Mouse (Mus musculus) neural tube, embryonic 13.5 days (tissue): ENCODE data around the gene Rictor. TPM values are rescaled to one million over a fixed set of nuclear protein-coding genes. Genes with fewer than 3 reads are reported as not detected.
A peak's percentile ranks its signal among the peaks of the same experiment; 100 is the strongest.

Source experiments
- ATAC-seq: fragments of 200-750 bp; cut with Nextera tagmentation; 2 replicates; pipeline ENCODE4 v1.8.0; 2017; ENCODE audit warnings: low read depth, mild to moderate bottlenecking, moderate TSS enrichment, moderate library complexity
- H3K27ac ChIP-seq: fragments of 300-500 bp; sonication (generic); replicated peaks from 2 replicates; pipeline ENCODE4 v1.5.1; 2015; ENCODE audit warnings: moderate library complexity, mild to moderate bottlenecking, inconsistent platforms
- H3K27me3 ChIP-seq: fragments of 300-500 bp; sonication (generic); 2 replicates; pipeline ENCODE4 v1.6.1; 2015; ENCODE audit warnings: mild to moderate bottlenecking, inconsistent platforms
- H3K36me3 ChIP-seq: fragments of 300-500 bp; sonication (generic); 2 replicates; pipeline ENCODE4 v1.6.1; 2015; ENCODE audit warnings: mild to moderate bottlenecking, inconsistent platforms
- H3K4me1 ChIP-seq: fragments of 300-500 bp; sonication (generic); replicated peaks from 2 replicates; pipeline ENCODE4 v1.6.1; 2015; ENCODE audit warnings: inconsistent platforms
- H3K4me2 ChIP-seq: fragments of 300-500 bp; sonication (generic); 2 replicates; pipeline ENCODE4 v1.6.1; 2015; ENCODE audit warnings: inconsistent platforms, mild to moderate bottlenecking, moderate library complexity
- H3K4me3 ChIP-seq: fragments of 300-500 bp; sonication (generic); 2 replicates; pipeline ENCODE4 v1.5.1; 2015; ENCODE audit warnings: mild to moderate bottlenecking, inconsistent platforms
- H3K9ac ChIP-seq: fragments of 300-500 bp; sonication (generic); 2 replicates; pipeline ENCODE4 v1.6.1; 2015; ENCODE audit warnings: moderate library complexity, mild to moderate bottlenecking, inconsistent platforms
- H3K9me3 ChIP-seq: fragments of 300-500 bp; sonication (generic); 2 replicates; pipeline ENCODE4 v1.6.1; 2016; ENCODE audit warnings: inconsistent platforms
- WGBS: fragments of 180-500 bp; shearing (Covaris S2); methylation state at CpG from one replicate; pipeline ENCODE4 v1.1.7; 2015; 5-methylcytosine and 5-hydroxymethylcytosine counted together
- polyA plus RNA-seq: library from polyadenylated mRNA; unstranded; fragments of >200 nt; fragmentation: Nextera tagmentation; extraction: Ambion mirVana; gene quantifications from 2 replicates; pipeline ENCODE4 v1.2.1, GENCODE M21; 2015

Gene Rictor
- polyA plus RNA-seq, 1 experiment from 2014 or later: 49.4 TPM

- Histone ChIP-seq H3K9ac (0 out of 2 replicates have a peak overlapping the region, but pooled peaks have one; percentile 22), H3K4me1 (peaks cover 54% of the 10 kb centered on the region), H3K36me3 (no peaks in the 10 kb centered on the region), H3K27me3 (0 out of 2 replicates have a peak, but pooled peaks cover 4% of the 10 kb centered on the region), H3K4me2 (peak overlapping the region; percentile 80), H3K27ac (no peak overlapping the region), H3K9me3 (no peaks in the 10 kb centered on the region), H3K4me3 (peak overlapping the region; percentile 92; the same call in 1 of the 2 replicates)
- 78% methylated on average over 7 of the region's 7 CpGs for WGBS
- no peak for ATAC-seq
Measured at GRCm38 (mm10) chr15:6710341-6710740, 2.2 kb downstream of the Rictor start.

- Histone ChIP-seq H3K4me1 (peaks cover 54% of the 10 kb centered on the region), H3K27me3 (0 out of 2 replicates have a peak, but pooled peaks cover 3% of the 10 kb centered on the region), H3K36me3 (no peaks in the 10 kb centered on the region), H3K27ac (no peak overlapping the region), H3K9ac (no peak overlapping the region), H3K4me3 (no peak overlapping the region), H3K9me3 (no peaks in the 10 kb centered on the region), H3K4me2 (no peak overlapping the region)
- ATAC-seq: no peak
- WGBS: 86% methylated on average over 7 of the region's 7 CpGs
Measured at GRCm38 (mm10) chr15:6711226-6711625, 3.0 kb downstream of the Rictor start.

- no peak for ATAC-seq
- no peak overlapping the region for H3K27ac ChIP-seq
- H3K4me1 ChIP-seq: peaks cover 48% of the 10 kb centered on the region
- WGBS: 81% methylated on average over 7 of the region's 7 CpGs
- no peaks in the 10 kb centered on the region for H3K9me3 ChIP-seq
- no peak overlapping the region for H3K9ac ChIP-seq
- peaks cover 4% of the 10 kb centered on the region; the same call in 1 of the 2 replicates for H3K36me3 ChIP-seq
- no peak overlapping the region for H3K4me3 ChIP-seq
- no peak overlapping the region for H3K4me2 ChIP-seq
- no peaks in the 10 kb centered on the region for H3K27me3 ChIP-seq
Measured at GRCm38 (mm10) chr15:6714819-6715218, 6.6 kb downstream of the Rictor start.

GRCm38 (mm10) chr15:6715237-6715636 lies 7.1 kb downstream of the Rictor start:
- no peaks in the 10 kb centered on the region for H3K27me3 ChIP-seq
- no peak for ATAC-seq
- peaks cover 8% of the 10 kb centered on the region for H3K36me3 ChIP-seq
- no peak overlapping the region for H3K4me3 ChIP-seq
- WGBS: 80% methylated on average over 6 of the region's 6 CpGs
- no peak overlapping the region for H3K4me2 ChIP-seq
- no peak overlapping the region for H3K9ac ChIP-seq
- H3K4me1 ChIP-seq: peaks cover 44% of the 10 kb centered on the region
- no peaks in the 10 kb centered on the region for H3K9me3 ChIP-seq
- H3K27ac ChIP-seq: no peak overlapping the region

DNA sequence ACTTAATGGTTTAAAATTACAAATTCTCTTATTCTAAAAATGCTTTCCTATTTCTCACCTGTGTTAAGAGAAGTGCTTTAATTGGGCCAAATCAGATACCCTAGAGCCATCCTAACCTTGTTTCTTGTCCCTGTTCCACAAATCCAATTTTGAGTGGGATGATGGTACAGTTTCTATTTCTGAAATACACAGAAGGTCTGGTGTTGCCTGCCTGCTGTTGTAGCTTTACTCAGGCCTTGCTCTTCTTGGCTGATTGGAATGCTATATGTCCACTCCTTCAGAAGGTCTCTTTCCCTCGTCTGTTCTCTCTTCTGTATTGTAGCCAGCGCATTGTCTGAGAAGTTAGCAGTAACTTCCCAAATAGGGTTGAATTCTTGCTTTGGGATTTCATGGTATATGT lies 13.2 kb downstream of the Rictor start:
- peaks cover 11% of the 10 kb centered on the region; the same call in 1 of the 2 replicates for H3K4me1 ChIP-seq
- no peak overlapping the region for H3K9ac ChIP-seq
- H3K27ac ChIP-seq: no peak overlapping the region
- H3K9me3 ChIP-seq: no peaks in the 10 kb centered on the region
- no peak overlapping the region for H3K4me2 ChIP-seq
- peaks cover 10% of the 10 kb centered on the region for H3K36me3 ChIP-seq
- H3K27me3 ChIP-seq: no peaks in the 10 kb centered on the region
- WGBS: 91% methylated on average over 2 of the region's 2 CpGs
- no peak for ATAC-seq
- no peak overlapping the region for H3K4me3 ChIP-seq

GRCm38 (mm10) chr15:6721802-6722201 lies 13.6 kb downstream of the Rictor start:
- Histone ChIP-seq H3K4me3 (no peak overlapping the region), H3K9me3 (no peaks in the 10 kb centered on the region), H3K27ac (no peak overlapping the region), H3K4me2 (no peak overlapping the region), H3K9ac (no peak overlapping the region), H3K4me1 (peaks cover 11% of the 10 kb centered on the region; the same call in 1 of the 2 replicates), H3K27me3 (no peaks in the 10 kb centered on the region), H3K36me3 (peaks cover 10% of the 10 kb centered on the region)
- ATAC-seq: no peak
- 92% methylated on average over 4 of the region's 4 CpGs for WGBS

- H3K27ac ChIP-seq: no peak overlapping the region
- H3K27me3 ChIP-seq: no peaks in the 10 kb centered on the region
- no peak overlapping the region for H3K4me2 ChIP-seq
- H3K9me3 ChIP-seq: no peaks in the 10 kb centered on the region
- ATAC-seq: no peak
- no peak overlapping the region for H3K9ac ChIP-seq
- H3K4me3 ChIP-seq: no peak overlapping the region
- peaks cover 10% of the 10 kb centered on the region for H3K36me3 ChIP-seq
- 94% methylated on average over 11 of the region's 11 CpGs for WGBS
- peaks cover 12% of the 10 kb centered on the region; the same call in 1 of the 2 replicates for H3K4me1 ChIP-seq
Measured at GRCm38 (mm10) chr15:6722405-6723176, 14.4 kb downstream of the Rictor start.

- H3K9ac ChIP-seq: no peak overlapping the region
- no peaks in the 10 kb centered on the region for H3K9me3 ChIP-seq
- ATAC-seq: no peak
- no peak overlapping the region for H3K27ac ChIP-seq
- H3K36me3 ChIP-seq: peaks cover 10% of the 10 kb centered on the region
- H3K4me2 ChIP-seq: no peak overlapping the region
- peaks cover 17% of the 10 kb centered on the region; the same call in 1 of the 2 replicates for H3K4me1 ChIP-seq
- no peak overlapping the region for H3K4me3 ChIP-seq
- H3K27me3 ChIP-seq: no peaks in the 10 kb centered on the region
Measured at GRCm38 (mm10) chr15:6723338-6723737, 15.2 kb downstream of the Rictor start.

DNA sequence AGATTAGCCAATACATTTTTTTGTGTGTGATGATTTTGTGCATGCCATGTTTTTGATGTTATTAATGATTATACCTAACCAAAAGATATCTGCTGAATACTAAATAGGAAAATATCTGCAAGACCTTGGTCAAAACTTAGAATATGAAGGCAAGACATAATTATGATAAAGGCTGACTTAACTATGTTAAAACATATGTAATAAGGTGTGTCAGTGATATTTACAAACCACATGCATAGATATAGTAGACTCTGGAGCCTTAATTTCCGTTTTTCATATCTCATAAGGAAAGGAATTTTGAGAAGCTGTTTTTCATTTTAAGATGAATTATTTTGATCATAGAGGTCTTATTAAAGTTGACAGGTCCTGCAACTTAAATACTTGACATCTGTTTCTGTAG lies 16.3 kb downstream of the Rictor start:
- 86% methylated on average over 1 of the region's 1 CpGs for WGBS
- H3K36me3 ChIP-seq: peaks cover 9% of the 10 kb centered on the region
- H3K27ac ChIP-seq: no peak overlapping the region
- H3K9ac ChIP-seq: no peak overlapping the region
- H3K4me2 ChIP-seq: no peak overlapping the region
- H3K4me3 ChIP-seq: no peak overlapping the region
- no peaks in the 10 kb centered on the region for H3K9me3 ChIP-seq
- H3K4me1 ChIP-seq: peaks cover 17% of the 10 kb centered on the region; the same call in 1 of the 2 replicates
- H3K27me3 ChIP-seq: no peaks in the 10 kb centered on the region
- no peak for ATAC-seq

GRCm38 (mm10) chr15:6726130-6726808 lies 18.1 kb downstream of the Rictor start:
- Histone ChIP-seq H3K36me3 (no peaks in the 10 kb centered on the region), H3K4me3 (no peak overlapping the region), H3K9me3 (no peaks in the 10 kb centered on the region), H3K9ac (no peak overlapping the region), H3K4me2 (no peak overlapping the region), H3K27me3 (no peaks in the 10 kb centered on the region), H3K27ac (no peak overlapping the region), H3K4me1 (peaks cover 24% of the 10 kb centered on the region)
- WGBS: 92% methylated on average over 5 of the region's 5 CpGs
- ATAC-seq: no peak

DNA sequence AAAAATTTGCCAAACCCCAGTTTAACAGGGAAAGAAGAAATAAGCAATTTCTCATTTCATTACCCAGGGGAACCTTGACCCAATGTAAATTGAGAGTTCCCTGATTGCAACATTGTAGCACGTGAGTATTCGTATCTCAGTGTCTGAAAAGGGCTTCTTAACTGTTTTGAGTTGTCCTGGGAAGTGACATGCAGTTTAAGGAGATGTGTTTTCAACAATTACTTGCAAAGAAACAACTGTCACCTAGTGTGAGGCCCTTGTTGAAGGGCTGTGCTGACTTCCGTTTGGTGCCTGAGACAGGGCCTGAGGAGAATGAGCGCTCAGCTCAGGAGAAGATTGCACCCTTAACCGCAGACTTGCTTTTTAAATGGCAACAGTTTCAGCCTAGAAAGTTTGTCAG lies 24.9 kb downstream of the Rictor start:
- no peaks in the 10 kb centered on the region for H3K27me3 ChIP-seq
- 67% methylated on average over 5 of the region's 5 CpGs for WGBS
- no peak overlapping the region for H3K27ac ChIP-seq
- no peaks in the 10 kb centered on the region for H3K36me3 ChIP-seq
- no peak overlapping the region for H3K9ac ChIP-seq
- peaks cover 10% of the 10 kb centered on the region for H3K4me1 ChIP-seq
- H3K4me3 ChIP-seq: no peak overlapping the region
- ATAC-seq: no peak
- no peaks in the 10 kb centered on the region for H3K9me3 ChIP-seq
- no peak overlapping the region for H3K4me2 ChIP-seq

DNA sequence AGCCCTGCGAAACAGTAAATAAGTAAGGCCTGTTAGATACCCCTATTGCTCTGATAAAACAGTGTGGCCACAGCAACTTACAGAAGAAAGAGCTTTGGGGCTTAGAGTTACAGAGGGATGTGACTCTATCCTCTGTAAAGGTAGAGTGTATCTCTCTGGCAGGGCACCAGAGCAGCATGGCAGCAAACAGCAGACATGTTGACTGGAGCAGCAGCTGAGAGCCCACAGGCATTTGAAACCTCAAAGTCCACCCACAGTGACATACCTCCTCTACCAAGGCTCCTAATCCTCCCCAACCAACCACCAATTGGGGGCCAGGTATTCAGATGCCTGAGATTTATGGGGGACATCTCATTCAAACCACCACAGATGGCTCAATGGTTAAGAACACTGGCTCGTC lies 31.0 kb downstream of the Rictor start:
- Histone ChIP-seq H3K9ac (no peak overlapping the region), H3K27ac (no peak overlapping the region), H3K4me1 (no peaks in the 10 kb centered on the region), H3K27me3 (no peaks in the 10 kb centered on the region), H3K9me3 (no peaks in the 10 kb centered on the region), H3K36me3 (peaks cover 9% of the 10 kb centered on the region; the same call in 1 of the 2 replicates), H3K4me3 (no peak overlapping the region), H3K4me2 (no peak overlapping the region)
- no peak for ATAC-seq
- WGBS: 87% methylated on average over 2 of the region's 2 CpGs
